Mouse (Mus musculus): ENCODE measurements at regions not wholly inside any gene's neighbourhood (a gene's known extent, or its start where the extent isn't known, plus 50 kb on each side); places are given as distances from the start of the nearest gene placed in this dataset.

- TF ChIP-seq CTCF (IDR thresholded peaks at IDR 0.05; ENCODE audit: low read depth, low read length) (no peak), POLR2A (IDR thresholded peaks at IDR 0.05; ENCODE audit: insufficient read depth, low read length) (no peak)
Observed at GRCm38 (mm10) chr16:77884495-77884894, 282.6 kb upstream of the Gm11146 start.

Measured in ES-Bruce4 (cell line).